Mouse (Mus musculus): ENCODE measurements around the gene Kremen2. TPM values are rescaled to one million over a fixed set of nuclear protein-coding genes. Genes with fewer than 3 reads are reported as not detected.
"Not testable (repeated sequence)": the region's sequence is repeated elsewhere in the genome, so short reads cannot be mapped to it uniquely, and the experiment has no call there.

Gene Kremen2
- polyA plus RNA-seq, 1 experiment from 2014 or later, result 0.66 TPM

- 0 out of 2 replicates have a peak, but pooled peaks cover 7% of the 10 kb centered on the region for H3K36me3 ChIP-seq
- H3K9me3 ChIP-seq, result no peaks in the 10 kb centered on the region
- no peak overlapping the region for H3K4me2 ChIP-seq (replicated peaks)
- H3K4me3 ChIP-seq (replicated peaks), result no peak overlapping the region
- H3K4me1 ChIP-seq (replicated peaks), result peaks cover 4% of the 10 kb centered on the region; the same call in 1 of the 2 replicates
- H3K27ac ChIP-seq, result no peak overlapping the region
- no peak overlapping the region for H3K9ac ChIP-seq (replicated peaks)
- ATAC-seq, result no peak
- no peaks in the 10 kb centered on the region for H3K27me3 ChIP-seq
- 77% methylated on average over 2 of the region's 2 CpGs for WGBS
Observed at GRCm38 (mm10) chr17:23777141-23777540, 31.5 kb upstream of the Kremen2 start.

- H3K4me2 ChIP-seq (replicated peaks), result no peak overlapping the region
- H3K4me3 ChIP-seq (replicated peaks), result no peak overlapping the region
- peaks cover 8% of the 10 kb centered on the region; the same call in 1 of the 2 replicates for H3K4me1 ChIP-seq (replicated peaks)
- 0 out of 2 replicates have a peak, but pooled peaks cover 7% of the 10 kb centered on the region for H3K36me3 ChIP-seq
- no peak overlapping the region for H3K9ac ChIP-seq (replicated peaks)
- H3K9me3 ChIP-seq, result no peaks in the 10 kb centered on the region
- ATAC-seq, result no peak
- 79% methylated on average over 10 of the region's 10 CpGs for whole genome bisulfite sequencing
- H3K27me3 ChIP-seq, result no peaks in the 10 kb centered on the region
- H3K27ac ChIP-seq, result no peak overlapping the region
Observed at GRCm38 (mm10) chr17:23776216-23776615, 30.6 kb upstream of the Kremen2 start.

- Histone ChIP-seq H3K4me3 (replicated peaks) (no peak overlapping the region), H3K27ac (no peak overlapping the region), H3K9ac (replicated peaks) (no peak overlapping the region), H3K4me2 (replicated peaks) (no peak overlapping the region), H3K27me3 (no peaks in the 10 kb centered on the region), H3K9me3 (no peaks in the 10 kb centered on the region), H3K4me1 (replicated peaks) (peaks cover 22% of the 10 kb centered on the region), H3K36me3 (no peaks in the 10 kb centered on the region)
- 6% methylated on average over 12 of the region's 12 CpGs for WGBS
- ATAC-seq, result 0 out of 2 replicates have a peak, but pooled peaks have one; percentile 10
Observed at GRCm38 (mm10) chr17:23774090-23774489, 28.5 kb upstream of the Kremen2 start.

GRCm38 (mm10) chr17:23773676-23774075 is 28.0 kb upstream of the Kremen2 start:
- no peaks in the 10 kb centered on the region for H3K9me3 ChIP-seq
- peaks cover 27% of the 10 kb centered on the region for H3K4me1 ChIP-seq (replicated peaks)
- no peaks in the 10 kb centered on the region for H3K27me3 ChIP-seq
- no peak overlapping the region for H3K9ac ChIP-seq (replicated peaks)
- 73% methylated on average over 6 of the region's 6 CpGs for WGBS
- ATAC-seq, result no peak
- H3K4me2 ChIP-seq (replicated peaks), result no peak overlapping the region
- peaks cover 2% of the 10 kb centered on the region for H3K36me3 ChIP-seq
- H3K27ac ChIP-seq, result no peak overlapping the region
- no peak overlapping the region for H3K4me3 ChIP-seq (replicated peaks)

- peaks cover 12% of the 10 kb centered on the region for H3K36me3 ChIP-seq
- not testable (repeated sequence) for H3K9me3 ChIP-seq, ATAC-seq, H3K27me3 ChIP-seq
- H3K4me2 ChIP-seq (replicated peaks), result peak overlapping the region; percentile 65
- peaks cover 28% of the 10 kb centered on the region for H3K4me1 ChIP-seq (replicated peaks)
- whole genome bisulfite sequencing, result 77% methylated on average over 2 of the region's 2 CpGs
- peak overlapping the region; percentile 59; the same call in 1 of the 2 replicates for H3K27ac ChIP-seq
- H3K4me3 ChIP-seq (replicated peaks), result peak overlapping the region; percentile 85
- H3K9ac ChIP-seq (replicated peaks), result peak overlapping the region; percentile 48; the same call in 1 of the 2 replicates
Observed at GRCm38 (mm10) chr17:23772219-23772556, 26.6 kb upstream of the Kremen2 start.

DNA sequence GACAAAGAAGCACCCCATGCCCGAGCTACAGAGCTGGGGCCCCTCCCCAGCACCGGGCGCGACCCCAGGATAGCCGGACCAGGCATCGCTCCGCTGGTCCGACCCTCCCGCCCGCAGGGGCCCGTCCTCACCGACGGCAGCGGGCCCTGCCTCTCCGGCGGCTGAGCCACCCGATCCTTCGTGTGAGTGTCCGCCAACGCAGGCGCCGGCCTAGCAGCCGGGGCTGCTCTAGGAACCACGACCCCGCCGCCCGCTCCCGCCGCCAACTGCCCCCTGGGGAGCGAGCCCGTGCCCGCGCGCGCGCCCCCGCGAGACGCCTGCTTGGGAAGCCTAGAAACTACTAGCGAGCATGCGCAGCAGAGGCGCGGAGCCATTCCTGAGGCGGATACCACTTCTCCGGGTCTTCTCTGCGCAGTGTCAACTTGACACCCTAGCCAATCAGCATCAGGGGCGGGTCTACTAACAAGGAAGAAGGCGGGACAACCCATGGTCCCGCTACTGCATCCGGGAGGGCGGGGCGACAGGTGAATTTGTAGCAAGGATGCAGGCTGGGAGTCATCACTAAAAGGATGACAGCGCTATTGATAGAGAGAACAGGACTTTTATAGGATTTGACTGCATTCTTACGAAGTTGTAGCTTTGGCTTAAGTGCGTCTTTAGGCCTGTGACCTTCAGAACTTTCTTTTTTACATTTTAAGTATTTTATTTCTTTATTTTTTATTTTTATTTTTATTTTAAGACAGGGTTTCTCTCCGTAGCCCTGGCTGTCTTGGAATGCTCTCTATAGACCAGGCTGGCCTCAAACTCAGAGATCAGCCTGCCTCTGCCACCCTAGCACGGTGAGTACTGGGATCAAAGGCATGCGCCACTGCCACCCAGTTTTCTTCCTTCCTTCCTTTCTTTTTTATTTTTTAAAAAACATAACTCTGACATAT is 25.9 kb upstream of the Kremen2 start, which contains the start of gene Flywch1:
TSS of gene Flywch1 (minus strand) at position 319 of the 935 bp plus-strand sequence.
- peak within 1 kb of the TSS; percentile 99 for H3K9ac ChIP-seq (replicated peaks)
- WGBS, result 3% methylated on average over 58 of the region's 58 CpGs
- peaks cover 16% of the 10 kb centered on the region for H3K36me3 ChIP-seq
- H3K27ac ChIP-seq, result peak within 1 kb of the TSS; percentile 91
- peak within 1 kb of the TSS; percentile 65 for H3K4me2 ChIP-seq (replicated peaks)
- ATAC-seq, result peak; percentile 98
- no peaks in the 10 kb centered on the region for H3K9me3 ChIP-seq
- peak within 1 kb of the TSS; percentile 85 for H3K4me3 ChIP-seq (replicated peaks)
- no peaks in the 10 kb centered on the region for H3K27me3 ChIP-seq
- H3K4me1 ChIP-seq (replicated peaks), result peaks cover 28% of the 10 kb centered on the region

- Histone ChIP-seq H3K9me3 (no peaks in the 10 kb centered on the region), H3K27me3 (no peaks in the 10 kb centered on the region), H3K9ac (replicated peaks) (peak overlapping the region; percentile 99), H3K4me1 (replicated peaks) (peaks cover 28% of the 10 kb centered on the region), H3K4me2 (replicated peaks) (peak overlapping the region; percentile 65), H3K36me3 (peaks cover 18% of the 10 kb centered on the region), H3K27ac (peak overlapping the region; percentile 91), H3K4me3 (replicated peaks) (peak overlapping the region; percentile 85)
- WGBS, result under 1% methylated on average over 19 of the region's 19 CpGs
- no peak for ATAC-seq
Observed at GRCm38 (mm10) chr17:23770896-23771283, 25.3 kb upstream of the Kremen2 start.

DNA sequence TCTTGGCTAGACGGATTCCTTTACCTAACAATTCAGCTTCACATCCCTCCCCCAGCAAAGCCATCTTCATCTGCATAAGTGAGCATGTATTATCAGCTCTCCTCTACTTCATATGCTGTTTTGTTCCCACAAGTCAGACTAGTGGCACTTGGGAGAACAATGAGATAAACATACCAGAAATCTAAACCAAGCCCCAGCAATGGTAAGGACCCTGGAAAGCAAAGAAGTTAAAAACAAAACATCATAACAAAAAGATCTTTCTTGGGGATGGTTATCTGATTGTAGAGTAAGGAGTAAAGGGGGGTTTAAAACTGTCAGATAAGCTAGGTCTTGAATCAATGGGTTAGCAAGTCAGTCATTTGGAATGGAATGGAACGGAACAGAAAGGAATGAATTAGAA is 24.9 kb upstream of the Kremen2 start:
- WGBS, result 3% methylated on average over 2 of the region's 2 CpGs
- Histone ChIP-seq H3K4me1 (replicated peaks) (peaks cover 28% of the 10 kb centered on the region), H3K27ac (peak overlapping the region; percentile 91)

DNA sequence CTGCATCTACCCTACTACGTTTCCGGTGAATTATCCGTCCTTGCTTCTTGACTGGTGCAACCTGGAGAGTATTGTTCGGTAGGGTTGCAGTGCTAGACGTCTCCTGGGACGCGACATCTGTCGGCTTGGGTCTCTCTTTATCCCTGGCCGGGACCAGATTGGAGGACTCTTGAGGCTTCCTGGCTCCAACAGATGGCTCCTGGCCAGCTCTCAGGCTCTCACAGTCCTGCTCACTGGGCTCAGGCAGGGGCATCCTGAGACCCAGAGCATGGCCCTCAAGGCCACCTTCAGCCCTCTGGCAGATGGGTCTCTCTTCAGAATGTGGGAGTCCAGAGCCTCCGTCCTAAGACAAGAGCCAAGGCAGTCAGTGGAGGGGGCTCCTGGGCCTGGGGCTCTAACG is 17.3 kb upstream of the Kremen2 start:
- no peaks in the 10 kb centered on the region for H3K4me1 ChIP-seq (replicated peaks)
- no peak for ATAC-seq

More for the DNA sequence above, 24.9 kb upstream of the Kremen2 start:
- peak overlapping the region; percentile 65 for H3K4me2 ChIP-seq (replicated peaks)
- no peaks in the 10 kb centered on the region for H3K27me3 ChIP-seq
- no peak for ATAC-seq
- H3K36me3 ChIP-seq, result peaks cover 20% of the 10 kb centered on the region
- H3K9ac ChIP-seq (replicated peaks), result peak overlapping the region; percentile 99
- H3K4me3 ChIP-seq (replicated peaks), result peak overlapping the region; percentile 85
- H3K9me3 ChIP-seq, result no peaks in the 10 kb centered on the region

DNA sequence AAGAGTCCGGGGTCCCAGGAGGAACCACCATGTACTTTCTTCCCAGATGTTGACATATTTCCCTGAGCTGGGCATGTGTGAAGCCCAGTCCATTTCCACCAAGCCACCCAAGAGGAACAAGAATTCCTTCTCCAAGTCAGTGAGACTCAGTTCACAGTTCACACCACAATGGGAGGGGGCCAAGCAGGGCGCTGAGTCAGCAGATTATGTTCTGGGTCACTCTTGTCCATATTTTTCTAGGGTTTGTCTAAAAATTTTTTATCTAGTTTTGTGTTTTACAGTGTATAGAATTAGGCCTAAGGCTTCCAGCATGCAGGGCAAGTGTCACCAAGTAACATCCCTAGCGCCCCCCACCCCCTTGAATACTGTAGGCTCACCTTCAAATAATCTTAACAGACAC is 15.5 kb upstream of the Kremen2 start:
- no peak for ATAC-seq

More for the DNA sequence above, 17.3 kb upstream of the Kremen2 start:
- H3K27ac ChIP-seq, result no peak overlapping the region
- H3K36me3 ChIP-seq, result peaks cover 72% of the 10 kb centered on the region
- no peak overlapping the region for H3K4me3 ChIP-seq (replicated peaks)
- H3K4me2 ChIP-seq (replicated peaks), result no peak overlapping the region
- no peaks in the 10 kb centered on the region for H3K27me3 ChIP-seq
- H3K9ac ChIP-seq (replicated peaks), result no peak overlapping the region
- no peaks in the 10 kb centered on the region for H3K9me3 ChIP-seq
- 83% methylated on average over 11 of the region's 11 CpGs for WGBS

DNA sequence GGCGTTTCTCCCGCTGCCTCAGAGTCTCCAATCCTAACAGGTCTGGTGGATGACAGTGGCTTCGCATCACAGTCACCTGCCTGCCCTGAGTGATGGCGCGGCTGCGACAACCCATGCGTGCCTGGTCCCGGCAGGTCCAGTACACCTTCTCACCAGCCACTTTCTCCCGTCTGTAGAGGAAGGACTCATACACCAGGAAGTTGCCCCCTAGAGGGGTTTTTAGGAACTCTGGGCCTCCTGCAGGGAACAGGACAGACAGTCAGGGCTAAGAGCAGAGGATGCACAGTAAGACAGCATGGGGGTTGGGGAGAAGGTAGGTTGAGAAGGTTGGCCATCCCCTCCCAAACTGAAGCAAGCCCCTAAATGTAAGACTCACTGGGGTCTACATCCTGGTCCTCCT is 14.6 kb upstream of the Kremen2 start:
- H3K4me2 ChIP-seq (replicated peaks), result no peak overlapping the region
- no peak overlapping the region for H3K27ac ChIP-seq
- 93% methylated on average over 9 of the region's 9 CpGs for WGBS
- H3K9ac ChIP-seq (replicated peaks), result no peak overlapping the region
- H3K27me3 ChIP-seq, result no peaks in the 10 kb centered on the region
- H3K4me1 ChIP-seq (replicated peaks), result no peaks in the 10 kb centered on the region
- no peaks in the 10 kb centered on the region for H3K9me3 ChIP-seq
- peaks cover 89% of the 10 kb centered on the region for H3K36me3 ChIP-seq
- ATAC-seq, result no peak
- H3K4me3 ChIP-seq (replicated peaks), result no peak overlapping the region

More for the DNA sequence above, 15.5 kb upstream of the Kremen2 start:
- no peak overlapping the region for H3K27ac ChIP-seq
- H3K4me1 ChIP-seq (replicated peaks), result no peaks in the 10 kb centered on the region
- no peak overlapping the region for H3K4me2 ChIP-seq (replicated peaks)
- no peak overlapping the region for H3K9ac ChIP-seq (replicated peaks)
- 95% methylated on average over 3 of the region's 3 CpGs for WGBS
- peaks cover 83% of the 10 kb centered on the region for H3K36me3 ChIP-seq
- H3K27me3 ChIP-seq, result no peaks in the 10 kb centered on the region
- no peaks in the 10 kb centered on the region for H3K9me3 ChIP-seq
- no peak overlapping the region for H3K4me3 ChIP-seq (replicated peaks)

- Histone ChIP-seq H3K9ac (replicated peaks) (no peak overlapping the region), H3K27ac (0 out of 2 replicates have a peak overlapping the region, but pooled peaks have one; percentile 26), H3K36me3 (peaks cover 97% of the 10 kb centered on the region), H3K4me1 (replicated peaks) (no peaks in the 10 kb centered on the region), H3K4me3 (replicated peaks) (no peak overlapping the region), H3K27me3 (no peaks in the 10 kb centered on the region), H3K9me3 (no peaks in the 10 kb centered on the region), H3K4me2 (replicated peaks) (no peak overlapping the region)
- ATAC-seq, result 0 out of 2 replicates have a peak, but pooled peaks have one; percentile 43
- WGBS, result 68% methylated on average over 8 of the region's 8 CpGs
Observed at GRCm38 (mm10) chr17:23758801-23759200, 13.2 kb upstream of the Kremen2 start.

Data from midbrain, embryonic 13.5 days (tissue).